Mouse (Mus musculus) 3T3-L1 (cell line): ENCODE data around the gene 4933415A04Rik.

Source experiments
- DNase-seq: peaks from one replicate; pipeline ENCODE4 v3.0.0-alpha.2; 2015; ENCODE audit warnings: low read depth, low spot score

4933415A04Rik gene

DNA sequence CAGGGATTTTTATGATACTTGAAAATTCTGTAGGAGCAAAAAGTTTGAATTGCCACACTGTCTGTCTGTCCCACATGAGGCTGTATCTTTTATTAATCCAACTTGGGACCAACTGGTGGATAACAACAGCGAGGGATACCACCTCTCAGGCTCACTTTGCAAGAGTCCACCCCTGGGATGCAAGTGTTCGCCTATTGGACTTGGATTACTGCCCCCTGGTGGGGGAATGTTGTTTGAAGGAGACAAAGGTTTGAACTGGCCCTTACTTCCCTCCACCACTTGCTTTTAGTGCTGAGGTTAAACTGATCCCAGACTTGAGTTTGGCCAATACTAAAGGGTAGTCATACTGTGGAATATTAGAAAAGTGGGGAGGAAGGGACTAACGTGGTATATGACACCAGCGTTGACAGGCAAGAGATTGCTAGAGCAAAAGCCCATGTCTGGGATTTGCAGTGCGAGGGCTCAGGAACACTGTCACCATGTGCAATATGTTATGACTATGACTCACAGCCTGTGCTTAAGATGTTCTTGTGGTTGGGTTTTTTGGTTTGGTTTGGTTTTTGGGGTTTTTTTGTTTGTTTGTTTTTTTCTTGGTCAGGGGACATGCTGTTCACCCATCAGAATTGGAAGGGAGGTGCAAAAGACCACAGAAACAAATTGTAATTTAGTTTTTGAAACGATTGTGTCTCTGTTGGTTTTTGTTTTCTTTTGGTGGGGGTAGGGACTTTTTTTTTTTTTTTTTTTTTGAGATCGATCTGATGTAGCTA is at the start of gene 4933415A04Rik:
TSS of gene 4933415A04Rik (plus strand) at position 717 of the 767 bp plus-strand sequence.
- DNase-seq = peak; percentile 84

DNA sequence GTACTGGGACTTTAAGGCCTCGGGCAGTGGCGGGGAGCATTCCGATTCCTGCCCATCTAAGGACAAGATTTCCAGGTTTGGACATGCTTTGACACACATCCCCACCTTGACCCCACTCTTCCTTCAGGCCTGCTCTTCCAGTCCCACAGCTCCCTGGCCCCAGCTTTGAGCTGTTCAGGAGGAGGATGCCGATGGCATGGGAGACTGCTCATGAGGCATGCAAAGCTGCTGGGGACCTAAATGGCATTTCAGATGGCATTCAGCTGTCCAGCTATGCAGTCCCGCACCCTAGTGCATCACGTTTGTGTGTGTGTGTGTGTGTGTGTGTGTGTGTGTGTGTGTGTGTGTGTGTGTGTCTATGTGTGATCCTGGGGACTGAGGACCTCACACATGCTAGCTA is 49.8 kb upstream of the 4933415A04Rik start:
- no peak for DNase-seq

DNA sequence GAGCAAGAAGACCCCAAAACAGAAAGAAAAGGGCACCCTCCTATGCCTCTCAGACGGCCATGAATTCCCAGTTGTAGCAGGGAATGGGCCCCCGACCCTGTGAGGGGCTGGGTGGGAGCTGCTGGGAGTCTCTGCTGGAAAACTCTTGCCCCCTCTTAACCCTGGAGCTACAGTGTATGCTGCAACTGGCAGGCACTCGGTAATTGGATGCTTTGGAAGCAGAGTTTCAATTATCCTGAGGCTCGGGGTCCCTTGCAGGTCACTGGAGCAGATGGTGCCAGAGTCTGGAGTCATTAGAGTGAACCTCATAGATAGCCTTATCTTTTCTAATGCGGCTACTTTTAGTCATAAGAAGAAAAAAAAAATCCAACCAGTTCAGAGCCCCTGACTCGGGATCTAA is 47.0 kb upstream of the 4933415A04Rik start:
- DNase-seq = no peak

DNA sequence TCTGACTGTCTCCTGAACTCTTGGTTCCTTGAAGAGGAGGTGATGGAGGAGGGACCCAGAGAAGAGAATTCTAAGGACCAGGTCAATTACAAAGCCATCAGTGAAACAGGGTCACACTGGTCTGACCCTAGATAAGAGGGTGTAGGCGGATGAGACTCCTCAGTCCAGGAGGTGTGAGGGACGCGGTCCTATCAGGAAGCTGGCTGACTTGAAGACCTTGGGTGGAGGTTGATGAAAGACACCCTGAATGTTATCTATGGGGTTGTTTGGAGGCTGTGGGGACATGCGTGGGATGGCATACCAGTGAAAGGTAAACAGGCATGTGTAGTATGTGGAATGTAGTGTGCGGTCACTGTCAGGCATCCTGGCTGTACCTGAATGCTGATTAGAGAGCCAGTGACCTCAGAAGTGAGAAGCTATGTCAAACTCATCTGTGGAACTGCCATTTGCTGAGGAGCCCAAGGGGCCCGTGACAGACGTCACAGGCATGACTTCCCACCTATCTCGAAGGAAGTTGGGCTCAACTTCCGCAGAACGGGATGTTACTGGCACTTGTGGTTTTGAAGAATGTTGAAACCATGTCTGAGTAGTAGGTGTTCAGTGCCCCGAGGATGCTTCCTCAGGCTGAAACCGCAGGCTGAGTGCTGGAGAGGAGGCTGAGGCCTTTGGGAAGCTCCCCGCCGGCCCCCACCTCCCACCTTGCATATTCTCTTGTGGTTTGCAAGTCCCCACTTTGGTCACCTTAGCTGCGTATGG is 43.0 kb upstream of the 4933415A04Rik start:
- no peak for DNase-seq

DNA sequence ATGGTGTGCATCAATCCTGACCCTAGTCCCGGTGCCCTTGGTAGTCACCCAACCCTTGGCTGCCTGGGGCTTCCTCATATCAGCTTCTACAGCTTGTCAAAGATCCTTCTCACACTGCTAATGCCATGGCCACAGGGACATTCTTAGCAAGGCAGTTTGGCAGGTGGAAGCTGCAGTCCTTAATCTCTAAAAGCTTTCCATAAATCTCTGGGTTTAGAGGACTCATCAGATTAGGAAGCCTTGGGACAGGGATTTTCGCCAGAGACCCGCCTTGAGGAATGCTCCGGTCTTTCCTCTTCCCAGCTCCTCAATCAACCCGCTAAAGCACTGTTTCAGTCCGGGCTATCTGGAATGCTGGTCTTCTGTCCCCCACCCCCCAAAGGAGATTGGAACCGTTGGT is 42.0 kb upstream of the 4933415A04Rik start:
- DNase-seq = no peak

DNA sequence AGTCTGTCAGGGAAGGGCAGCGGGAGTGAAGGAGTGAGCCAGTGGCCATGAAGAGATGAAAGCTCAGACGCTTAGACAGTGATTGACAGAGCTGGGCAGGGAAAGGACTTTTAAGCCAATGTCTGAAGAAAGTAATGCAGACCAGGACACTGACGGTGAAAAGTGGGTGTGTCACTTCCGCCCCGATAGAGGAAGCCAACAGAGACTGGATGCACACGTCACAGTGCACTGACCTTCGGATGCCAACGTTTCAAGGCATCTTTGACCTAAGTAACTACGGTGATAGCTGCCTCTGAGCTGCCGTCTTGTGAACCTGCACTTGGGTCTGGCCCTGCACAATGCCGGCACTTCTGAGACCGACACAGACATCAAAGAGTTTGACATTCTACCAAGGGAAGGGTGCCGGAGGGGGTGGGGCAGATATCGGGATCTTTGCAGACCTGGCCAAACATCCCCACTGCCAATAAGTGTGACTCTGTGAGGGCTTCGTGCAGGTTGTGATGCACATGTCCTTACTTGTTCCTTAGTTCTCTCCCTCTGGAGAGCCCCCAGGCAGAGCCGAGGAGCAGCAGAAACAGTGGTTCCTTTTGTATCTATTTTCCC is 40.9 kb upstream of the 4933415A04Rik start:
- no peak for DNase-seq

DNA sequence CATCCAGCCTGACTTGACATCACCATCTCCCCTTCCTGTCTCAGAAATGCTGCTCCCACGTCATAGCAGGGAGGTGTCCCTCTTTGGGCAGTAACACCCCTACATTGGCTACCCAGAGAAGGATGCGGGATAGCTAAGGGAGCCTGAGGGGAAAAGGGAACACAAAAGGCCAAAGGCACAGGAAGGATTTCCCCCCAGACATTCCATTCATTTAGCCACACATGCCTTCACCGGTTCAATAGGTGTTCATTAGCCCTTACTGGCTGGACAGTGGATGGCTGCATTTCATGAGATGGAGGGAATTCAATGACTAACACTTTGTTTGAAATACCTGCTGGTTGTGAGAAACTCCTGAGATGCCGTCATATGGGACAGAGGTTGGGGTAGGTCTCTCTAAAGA is 40.2 kb upstream of the 4933415A04Rik start:
- DNase-seq = no peak

DNA sequence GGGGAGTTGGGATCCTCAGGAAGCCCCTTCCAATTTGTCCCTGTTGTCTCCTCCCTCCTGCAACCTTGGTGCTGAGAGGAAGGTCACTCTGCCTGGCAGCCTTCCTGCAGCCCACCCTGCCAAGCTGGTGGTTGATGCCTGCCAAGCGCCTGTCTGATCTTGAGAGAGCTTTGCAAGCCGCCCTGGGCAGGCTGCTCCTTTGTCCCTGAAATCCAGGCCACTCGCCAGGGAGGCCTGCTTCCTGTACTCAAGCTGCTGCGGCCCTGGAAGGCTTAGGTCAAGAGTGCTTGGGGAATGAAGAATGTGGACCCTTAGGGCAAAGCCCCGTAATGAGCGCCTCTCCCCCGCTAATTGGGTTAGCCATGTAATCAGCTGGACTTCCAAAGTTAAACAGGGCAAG is 38.7 kb upstream of the 4933415A04Rik start:
- DNase-seq = no peak

DNA sequence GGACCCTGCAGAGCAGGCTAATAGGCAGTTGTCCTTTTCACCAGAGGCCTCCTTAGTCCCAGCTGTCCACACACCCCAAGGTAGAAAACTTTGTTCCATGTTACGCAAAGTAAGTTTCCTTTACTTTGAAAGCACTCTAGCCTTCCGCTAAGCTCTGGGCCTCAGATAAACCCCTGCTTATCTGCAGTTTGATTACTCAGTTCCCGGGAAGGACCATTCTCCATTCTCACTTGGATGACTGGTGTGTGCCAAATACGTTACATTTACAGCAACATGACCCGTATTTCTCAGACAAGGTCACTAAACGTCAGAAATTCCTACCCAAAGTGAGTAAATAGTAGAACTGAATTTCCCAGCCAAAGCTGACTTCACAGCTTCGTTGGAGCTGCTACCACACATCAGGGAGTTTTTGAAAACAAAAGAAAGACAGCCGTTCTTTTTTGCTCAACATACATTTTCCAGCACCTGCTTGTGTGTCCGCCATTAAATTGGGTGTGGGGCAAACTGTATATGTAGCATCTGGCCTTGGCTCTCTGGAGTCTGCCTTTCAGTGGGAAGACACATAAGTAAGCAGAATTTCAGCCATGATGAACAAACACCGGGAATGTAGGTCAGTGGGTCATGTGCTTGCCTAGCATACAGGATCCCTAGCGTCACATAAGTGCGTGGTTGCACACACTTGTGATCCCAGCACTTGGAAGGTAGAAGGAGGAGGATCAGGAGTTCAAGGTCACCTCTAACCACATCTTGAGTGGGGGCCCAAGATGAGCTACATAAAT is 38.0 kb upstream of the 4933415A04Rik start:
- no peak for DNase-seq

DNA sequence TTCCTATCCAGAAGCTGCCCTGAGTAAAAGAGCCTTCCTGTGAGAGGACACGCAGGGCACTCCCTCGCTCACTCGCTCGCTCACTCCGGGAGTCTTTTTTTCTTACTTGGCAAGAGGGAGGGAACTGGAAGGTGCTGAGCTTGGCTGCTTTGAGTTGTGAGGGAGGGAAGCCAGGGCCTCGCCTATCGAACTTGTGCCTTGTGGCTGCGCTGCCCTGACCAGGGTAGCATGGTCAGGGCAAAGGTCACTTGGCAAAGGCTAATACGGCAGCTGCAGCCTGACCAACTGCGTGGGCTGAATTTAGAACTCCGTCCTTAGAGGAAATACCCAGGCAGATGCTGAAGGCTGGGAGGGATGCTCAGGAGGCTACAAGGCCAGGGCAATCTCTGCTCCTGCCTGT is 37.1 kb upstream of the 4933415A04Rik start:
- DNase-seq = no peak

DNA sequence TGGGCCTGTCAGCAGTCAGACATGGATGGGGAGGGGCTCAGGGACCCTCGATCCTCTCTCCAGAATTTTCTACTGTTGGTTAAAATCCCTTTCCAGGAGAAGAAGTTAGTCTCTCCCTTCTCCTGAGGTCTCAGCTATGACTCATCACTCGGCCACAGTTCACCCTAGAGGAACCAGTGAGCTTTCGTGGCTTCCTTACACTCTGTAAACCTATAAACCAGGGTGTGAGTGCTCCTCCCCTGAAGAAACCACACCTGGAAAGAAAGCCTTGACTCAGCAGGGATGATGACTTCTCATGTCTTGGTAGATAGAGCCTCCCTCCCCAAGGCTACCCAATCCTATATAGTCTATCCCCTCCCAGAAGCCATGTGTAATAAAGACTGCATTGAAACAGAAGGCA is 35.1 kb upstream of the 4933415A04Rik start:
- peak; percentile 42 for DNase-seq

DNA sequence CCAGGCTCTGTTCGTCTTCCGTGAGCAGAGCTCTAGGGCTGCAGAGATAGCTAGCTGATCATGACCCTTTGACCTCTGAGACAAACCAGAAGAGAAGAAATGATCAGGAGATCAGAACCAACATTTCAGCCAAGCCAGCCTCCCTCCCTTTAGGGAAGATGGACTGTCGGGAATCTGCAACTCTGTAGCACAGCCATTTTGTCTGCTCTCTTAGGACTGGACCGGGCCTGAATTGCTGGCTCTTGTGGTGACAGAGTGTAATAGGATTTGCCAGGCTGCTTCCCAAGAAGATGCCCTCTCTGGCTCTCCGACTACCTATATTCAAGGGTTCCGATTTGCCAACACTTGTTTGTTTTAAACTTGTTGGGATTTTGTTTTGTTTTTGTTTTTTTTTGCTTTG is 34.2 kb upstream of the 4933415A04Rik start:
- peak; percentile 6 for DNase-seq

DNA sequence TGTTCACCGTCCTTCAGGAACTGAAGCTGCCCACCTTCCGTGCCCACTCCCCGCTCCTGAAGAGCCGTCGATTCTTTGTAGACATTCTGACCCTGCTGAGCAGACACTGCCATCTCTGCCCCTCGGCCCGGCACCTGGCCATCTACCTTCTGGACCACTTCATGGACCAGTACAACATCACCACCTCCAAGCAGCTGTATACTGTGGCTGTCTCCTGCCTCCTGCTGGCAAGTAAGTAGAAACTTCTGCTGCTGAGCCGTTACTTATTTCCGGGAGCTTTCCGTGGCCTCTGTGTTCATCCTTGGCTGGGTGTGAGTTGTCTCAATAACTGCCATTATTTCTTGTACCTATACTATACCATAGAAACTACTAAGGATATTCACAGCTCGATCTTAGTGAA is 30.3 kb upstream of the 4933415A04Rik start:
- no peak for DNase-seq

DNA sequence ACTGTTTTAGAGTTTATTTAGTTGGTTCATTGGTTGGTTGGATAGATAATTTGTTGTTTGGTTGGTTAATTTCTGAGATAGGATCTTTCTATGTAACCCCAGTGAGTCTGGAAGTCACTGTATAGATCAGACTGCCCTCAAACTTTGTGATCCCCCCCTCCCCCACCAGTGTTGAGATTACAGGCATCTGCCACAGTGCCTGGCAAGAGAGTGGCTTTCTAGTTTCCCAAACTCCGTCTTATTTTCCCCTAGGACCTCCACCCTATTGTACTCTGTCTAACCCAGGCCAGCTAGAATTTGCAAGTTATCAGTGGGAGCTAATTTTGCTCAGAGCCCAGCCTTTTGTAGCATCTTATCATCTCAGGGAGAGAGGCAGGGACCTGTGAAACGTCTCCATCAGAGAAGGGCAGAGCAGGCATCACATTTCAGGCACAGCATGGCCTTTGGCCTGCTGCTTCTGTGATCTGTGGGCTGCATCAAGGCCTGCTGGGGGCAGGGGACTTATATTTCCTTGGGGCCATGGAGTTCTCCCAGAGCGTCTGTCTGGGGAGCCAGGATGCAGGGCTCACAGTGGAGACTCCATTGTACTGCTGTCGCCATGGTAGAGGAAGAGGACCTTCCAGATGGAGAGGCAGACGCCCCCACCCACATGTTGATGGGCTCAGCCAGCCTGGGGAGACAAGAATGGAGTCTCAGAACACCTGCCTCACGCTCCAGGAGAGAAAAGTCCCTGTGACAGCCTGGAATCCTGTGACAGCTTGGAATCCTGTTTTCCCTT is 27.1 kb upstream of the 4933415A04Rik start:
- no peak for DNase-seq

DNA sequence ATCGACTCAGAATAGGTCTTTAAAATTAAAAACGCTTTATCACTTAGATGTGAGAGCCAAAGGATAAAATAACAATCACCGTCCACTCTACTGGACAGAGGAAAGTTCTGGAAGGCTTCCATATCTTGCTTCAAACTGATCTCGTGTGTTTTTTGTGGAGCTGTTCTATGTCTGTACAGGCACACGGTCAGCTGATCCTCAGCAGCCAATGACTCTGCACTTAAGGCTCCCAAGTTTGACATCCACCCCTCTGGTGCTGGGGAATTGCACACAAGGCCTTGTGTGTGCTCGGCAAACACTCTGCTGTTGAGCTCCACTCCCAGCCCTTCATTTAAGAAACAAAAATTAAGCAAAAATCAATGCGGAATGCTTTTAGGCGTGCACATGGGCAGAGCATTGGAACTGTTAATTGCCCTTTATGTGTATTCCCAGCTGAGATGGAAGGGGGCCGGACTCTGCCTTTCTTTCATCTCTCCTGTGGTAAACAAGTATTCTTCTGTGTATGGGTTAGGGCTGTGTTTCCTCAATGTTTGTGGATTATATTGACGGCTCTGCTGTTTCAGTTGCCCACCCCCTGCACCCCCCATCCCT is 23.1 kb upstream of the 4933415A04Rik start:
- no peak for DNase-seq

DNA sequence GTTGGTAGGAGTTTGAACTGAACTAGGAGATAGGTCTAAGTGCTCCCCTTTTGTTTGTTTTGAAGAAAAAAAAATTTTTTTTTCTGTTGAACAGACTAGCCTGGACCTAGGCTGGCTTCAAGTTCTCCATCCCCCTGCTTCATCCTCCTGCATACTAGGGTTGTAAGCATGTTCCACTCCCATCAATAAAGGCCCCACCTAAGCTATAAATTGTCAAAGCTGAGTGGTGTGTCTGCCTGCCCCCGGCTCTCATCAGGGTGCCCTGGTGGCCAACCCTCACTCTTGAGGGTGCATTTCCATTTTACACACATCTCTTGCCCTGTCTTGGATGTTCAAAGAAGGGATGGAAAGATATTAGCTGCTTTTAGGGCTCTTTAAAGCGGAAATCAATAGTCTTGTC is 21.4 kb upstream of the 4933415A04Rik start:
- no peak for DNase-seq

DNA sequence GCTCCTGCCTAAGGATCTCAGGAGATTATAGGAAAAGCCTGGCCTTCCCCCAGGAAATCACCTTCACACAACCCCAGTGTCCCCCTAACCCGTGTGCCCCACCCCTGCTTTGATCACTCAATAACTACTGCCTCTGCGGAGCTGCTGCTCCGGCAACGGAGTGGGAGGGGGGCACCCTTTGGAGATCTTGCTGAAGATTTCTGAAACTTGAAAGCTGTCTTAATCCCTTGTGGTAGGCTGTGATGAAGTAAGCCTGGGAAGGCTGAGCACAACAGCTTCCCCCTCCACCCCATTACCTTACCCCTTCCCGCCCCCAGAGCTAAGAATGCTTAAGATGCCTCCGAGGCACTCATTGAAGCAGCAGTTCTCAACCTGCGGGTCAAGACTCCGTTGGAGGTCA is 21.0 kb upstream of the 4933415A04Rik start:
- no peak for DNase-seq

DNA sequence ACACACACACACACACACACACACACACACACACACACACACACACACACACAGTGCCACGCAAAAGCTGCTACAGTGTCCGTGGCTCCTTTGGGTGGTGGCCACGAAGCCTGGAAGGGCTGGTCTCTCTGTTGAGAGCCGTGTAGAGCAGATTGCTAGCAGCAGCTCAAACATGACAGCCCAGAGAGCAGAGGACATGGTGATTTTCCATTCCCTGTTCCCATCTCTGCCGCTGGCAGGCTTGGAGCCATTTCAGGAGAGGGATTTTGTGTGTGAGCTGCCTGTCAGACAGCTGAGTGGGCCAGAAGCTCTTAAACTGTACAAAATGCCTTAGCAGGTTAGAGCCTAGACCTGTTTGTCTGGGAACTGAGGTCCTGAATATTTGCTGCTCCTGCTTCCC is 20.1 kb upstream of the 4933415A04Rik start:
- DNase-seq = no peak

DNA sequence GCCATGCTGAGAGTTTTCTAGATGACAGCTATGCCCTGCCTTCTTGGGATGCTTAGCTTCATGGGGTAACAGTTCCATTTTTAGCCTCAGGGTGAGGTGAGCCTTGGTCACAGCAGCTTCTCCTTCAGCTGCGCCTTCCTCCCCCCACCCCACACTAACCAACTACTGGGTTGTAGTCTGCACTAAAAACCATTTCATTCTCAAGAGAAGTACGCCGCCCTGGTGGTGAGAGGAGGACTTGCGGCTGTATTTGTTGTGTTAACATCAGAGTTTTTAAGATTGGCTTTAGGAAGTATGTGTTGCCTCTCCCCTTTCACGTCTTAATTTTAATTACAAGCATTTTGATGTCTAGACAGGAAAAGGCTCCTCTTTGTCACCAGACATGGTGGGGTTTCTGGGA is 18.6 kb upstream of the 4933415A04Rik start:
- peak; percentile 38 for DNase-seq

DNA sequence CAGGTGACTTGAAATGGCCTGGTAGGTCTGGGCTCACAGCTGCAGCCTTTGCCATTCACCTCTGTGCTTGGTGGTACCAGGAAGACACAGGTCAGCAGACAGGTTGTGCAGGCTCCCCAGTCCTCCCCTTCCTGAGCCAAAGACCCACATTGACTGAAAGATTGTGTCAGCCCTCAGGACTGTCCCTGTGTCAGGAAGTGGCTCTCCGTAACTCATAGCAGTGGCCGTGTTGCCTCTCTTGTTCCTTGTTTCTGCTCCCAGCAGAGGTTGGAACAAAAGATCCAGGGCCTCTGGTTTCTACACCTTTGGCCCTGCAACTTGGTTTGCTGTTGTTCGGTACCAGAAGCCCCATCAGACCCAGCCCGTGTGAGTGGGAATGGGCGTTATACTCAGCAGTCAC is 17.7 kb upstream of the 4933415A04Rik start:
- no peak for DNase-seq

DNA sequence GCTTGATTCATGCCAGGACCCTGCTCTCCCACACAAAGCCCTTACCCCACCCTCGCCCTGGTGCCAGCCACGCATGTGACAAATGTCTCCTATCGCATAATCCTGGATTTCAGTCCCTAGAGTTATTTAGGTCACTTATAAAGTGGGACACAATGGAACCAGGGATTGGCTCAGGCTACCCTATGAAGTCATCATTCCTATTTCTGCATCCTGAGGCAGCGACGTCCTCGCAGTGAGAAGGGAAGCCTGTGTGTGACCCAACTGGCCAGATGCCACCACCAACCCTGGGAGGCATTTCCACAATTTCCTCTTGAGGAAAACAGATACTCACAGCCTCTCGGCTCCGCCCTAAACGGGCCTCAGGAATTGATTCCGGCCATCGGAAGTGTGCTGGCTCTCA is 17.2 kb upstream of the 4933415A04Rik start:
- no peak for DNase-seq
